Mouse (Mus musculus) layer of hippocampus, postnatal 36 days (tissue): ENCODE measurements at regions not wholly inside any gene's neighbourhood (a gene's known extent, or its start where the extent isn't known, plus 50 kb on each side); places are given as distances from the start of the nearest gene placed in this dataset.
A peak's percentile ranks its signal among the peaks of the same experiment; 100 is the strongest.

Experiments
- DNase-seq, 2 experiments: peaks; one replicate each; pipeline ENCODE4 v3.0.0; 2022

GRCm38 (mm10) chr6:11647651-11648050 lies 259.6 kb downstream of the Ndufa4 start:
- no peak for DNase-seq

- DNase-seq = no peak
Observed at GRCm38 (mm10) chr6:11613331-11613730, 294.0 kb downstream of the Ndufa4 start.

DNA sequence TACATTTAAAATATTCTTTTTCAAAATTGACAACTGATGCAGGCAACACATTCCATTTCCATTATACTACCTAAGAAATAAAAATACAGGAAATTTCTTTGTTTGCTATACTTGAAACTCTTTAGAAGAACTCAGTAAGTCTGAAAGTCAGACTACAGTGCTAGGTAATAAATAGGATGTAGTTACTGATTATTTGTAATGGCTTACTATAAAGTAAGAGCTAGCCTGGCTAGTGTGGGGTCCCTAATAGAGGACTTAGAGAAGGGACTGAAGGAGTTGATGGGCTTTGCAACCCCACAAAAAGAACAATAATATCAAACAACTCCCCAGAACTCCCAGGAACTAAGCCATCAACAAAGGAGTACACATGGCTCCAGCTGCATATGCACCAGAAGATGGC lies 299.1 kb downstream of the Ndufa4 start:
- no peak for DNase-seq

DNA sequence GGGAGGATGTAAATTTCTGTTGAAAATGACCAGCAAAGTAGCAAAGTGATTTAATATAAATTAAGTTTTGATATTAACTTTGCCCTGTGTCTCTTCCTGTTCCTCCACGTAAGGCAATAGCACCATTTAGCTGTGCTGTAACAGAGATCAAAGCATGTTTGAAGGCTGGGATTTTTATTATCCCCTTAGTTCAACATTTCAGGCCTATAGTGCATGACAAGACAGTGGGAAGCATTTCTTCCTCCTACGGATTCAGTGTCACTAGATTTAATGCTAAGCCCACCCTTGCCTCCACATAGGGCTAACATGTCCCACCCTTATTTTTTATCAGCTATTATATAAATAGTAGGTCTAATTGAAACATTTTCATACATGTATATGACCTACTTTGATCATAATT lies 299.6 kb downstream of the Ndufa4 start:
- DNase-seq = no peak

DNA sequence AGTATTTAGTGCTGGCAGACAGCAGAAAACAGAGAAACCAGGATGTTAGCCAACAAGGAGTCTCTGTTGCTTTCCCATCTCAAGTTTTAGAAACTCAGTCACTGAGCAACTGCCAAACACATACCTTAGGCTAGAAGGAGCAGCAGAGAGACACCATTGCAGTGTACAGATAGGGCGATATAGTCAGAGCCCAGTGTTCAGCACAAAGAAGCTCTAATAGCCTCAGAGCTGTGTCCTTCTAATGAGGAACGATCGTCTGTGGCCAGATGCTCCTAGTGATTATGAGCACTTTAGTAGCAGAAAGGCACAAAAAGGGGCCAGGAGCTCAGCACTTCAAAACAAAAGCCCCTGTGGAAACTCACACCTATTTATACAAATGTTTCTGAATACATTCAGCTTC lies 301.2 kb downstream of the Ndufa4 start:
- DNase-seq = no peak

DNA sequence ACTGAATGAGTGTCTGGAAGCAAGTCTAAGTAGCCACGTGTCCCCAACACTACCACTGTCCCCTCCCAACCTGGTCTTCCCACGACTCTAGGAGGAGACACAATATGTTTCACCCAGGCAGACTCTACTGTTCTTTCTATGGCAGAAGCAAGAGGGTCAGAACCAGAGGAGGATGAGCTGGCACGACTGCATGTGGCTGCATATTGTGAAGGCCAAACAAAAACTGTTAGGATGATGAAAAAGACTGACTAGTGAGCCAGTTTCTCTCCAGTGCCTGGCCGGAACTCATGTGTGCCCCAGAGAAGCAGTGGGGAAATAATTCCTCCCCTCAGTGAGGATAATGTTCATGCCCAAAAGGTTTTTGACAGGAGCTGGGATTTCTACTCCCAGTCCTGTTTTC lies 301.8 kb downstream of the Ndufa4 start:
- DNase-seq = no peak

- no peak for DNase-seq
Observed at GRCm38 (mm10) chr6:11594936-11595335, 312.4 kb downstream of the Ndufa4 start.

- peak in 1 of 2 experiments; percentile 21 for DNase-seq
Observed at GRCm38 (mm10) chr6:11593583-11594271, 313.6 kb downstream of the Ndufa4 start.

DNA sequence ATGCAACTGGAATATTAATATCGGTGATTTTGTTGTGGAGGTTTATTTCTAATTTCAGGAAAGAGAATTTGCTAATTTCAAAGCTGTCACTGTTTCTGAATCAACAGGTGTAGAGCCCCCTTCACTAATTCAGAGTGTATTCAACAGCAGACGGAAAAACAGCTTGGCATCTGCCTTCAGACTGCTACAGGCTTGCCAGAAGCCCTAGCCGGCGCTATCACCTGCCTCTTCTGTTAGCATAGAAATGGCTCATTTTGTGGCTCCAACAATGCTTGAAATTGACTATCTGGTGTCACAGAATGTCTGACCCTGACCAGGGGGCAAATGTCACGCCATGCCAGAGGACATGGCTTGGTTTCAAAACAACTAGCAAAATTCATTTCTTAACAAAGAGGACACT lies 331.2 kb downstream of the Ndufa4 start:
- peak; percentile 42 for DNase-seq

GRCm38 (mm10) chr6:11565246-11565645 lies 342.1 kb downstream of the Ndufa4 start:
- no peak for DNase-seq

- DNase-seq = no peak
Observed at GRCm38 (mm10) chr6:11550473-11550872, 356.8 kb downstream of the Ndufa4 start.

DNA sequence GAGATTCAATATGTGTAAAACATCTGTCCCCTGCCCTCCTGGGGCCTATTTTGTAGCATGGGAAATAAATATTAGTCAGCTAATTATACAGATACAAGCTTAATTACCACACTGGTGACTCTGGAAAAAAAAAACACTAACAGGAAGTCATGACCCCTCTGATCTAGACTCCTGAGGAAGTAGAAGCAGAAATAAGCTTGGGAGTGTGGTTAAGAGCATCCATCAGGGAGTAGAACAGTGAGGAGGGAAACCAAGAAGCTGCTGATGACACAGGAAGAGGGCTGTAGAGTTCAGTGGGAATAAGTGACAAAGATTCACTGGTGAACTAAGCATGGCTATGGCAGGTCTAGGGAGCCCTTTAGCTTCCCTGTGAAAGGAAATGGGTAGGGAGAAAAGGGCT lies 360.0 kb downstream of the Ndufa4 start:
- DNase-seq = no peak

DNA sequence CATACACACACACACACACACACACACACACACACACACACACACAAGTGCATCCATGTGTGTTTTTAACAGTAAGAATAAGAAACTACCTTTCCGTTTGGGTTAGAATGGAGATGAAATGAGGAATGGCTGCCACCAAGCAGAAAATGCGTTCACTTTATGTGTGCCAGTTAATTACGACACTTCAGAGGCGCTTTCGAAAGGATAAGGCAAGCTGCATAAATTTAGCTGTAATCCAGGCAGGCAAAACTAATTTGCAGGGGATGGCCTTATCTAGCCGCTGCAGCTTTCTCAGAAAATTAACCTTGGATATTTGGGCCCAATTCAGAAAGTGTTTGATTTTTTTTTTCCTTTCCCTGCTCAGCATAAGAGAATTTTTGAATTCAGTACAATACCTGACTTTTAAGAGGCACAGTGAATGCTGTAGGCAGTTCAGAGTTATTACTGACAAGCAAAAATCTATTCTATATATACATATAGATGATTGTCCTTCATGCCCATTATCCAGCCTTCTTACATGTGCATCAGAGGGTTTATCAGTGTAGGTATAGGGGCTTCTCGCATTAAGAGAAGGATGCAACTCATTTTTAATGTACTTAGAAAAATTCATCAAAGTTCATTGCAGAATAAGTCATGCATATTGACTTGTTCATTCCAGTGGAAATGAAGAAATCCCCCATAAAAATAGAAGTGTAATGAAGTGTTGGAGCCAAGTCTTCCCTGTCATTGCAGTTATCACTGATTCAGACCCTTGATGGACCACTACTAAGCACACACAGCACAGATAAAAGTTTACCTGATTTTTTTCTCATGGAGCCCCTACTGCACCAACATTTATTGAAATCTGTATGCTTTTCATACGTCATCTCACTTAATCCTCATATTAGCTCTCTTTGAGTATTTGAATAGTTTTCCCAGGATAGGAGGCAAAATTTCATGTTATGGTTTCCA lies 372.1 kb downstream of the Ndufa4 start:
- no peak for DNase-seq

GRCm38 (mm10) chr6:11503136-11503535 lies 404.2 kb downstream of the Ndufa4 start:
- no peak for DNase-seq

DNA sequence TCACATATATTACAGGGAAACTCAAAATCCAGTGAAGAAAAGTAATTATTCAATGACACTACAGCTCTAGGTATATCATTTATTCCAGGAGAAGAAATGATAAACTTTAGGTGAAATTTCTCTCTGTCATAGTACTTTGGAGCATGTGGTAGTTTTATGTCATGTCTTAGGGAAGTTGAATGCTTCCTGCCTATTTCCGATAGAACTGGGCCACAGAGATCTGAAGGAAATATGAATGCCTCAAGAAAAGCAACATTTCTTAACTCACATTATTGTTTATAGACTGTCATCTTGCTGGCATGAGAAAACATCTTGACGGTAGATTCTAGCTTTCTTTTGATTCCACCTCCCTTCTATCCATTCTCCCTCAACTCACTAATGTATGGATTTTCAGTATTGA lies 412.9 kb downstream of the Ndufa4 start:
- no peak for DNase-seq

DNA sequence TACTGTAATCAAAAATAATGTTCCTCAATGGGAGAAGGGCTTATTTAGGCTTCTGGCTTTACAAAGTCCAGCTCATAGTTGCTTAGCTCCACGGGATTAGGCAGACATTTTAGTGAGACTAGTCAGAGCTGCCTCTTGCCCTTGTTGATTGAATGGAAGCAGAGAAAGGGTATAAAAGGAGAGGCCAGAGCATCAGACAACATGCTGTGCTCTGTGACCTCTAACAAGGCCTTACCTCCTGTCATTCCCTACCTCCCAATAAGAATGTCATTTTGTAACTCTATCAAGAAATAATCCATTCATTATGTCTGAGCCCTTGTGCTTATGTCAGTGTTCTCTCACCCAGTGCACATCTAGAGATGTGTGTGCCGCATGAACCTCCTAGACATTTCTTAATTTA lies 430.3 kb downstream of the Ndufa4 start:
- no peak for DNase-seq
